In genomic region chr17:87315021-87315531, GRCm38 (mm10) we compare ENCODE assay signal across 8 mouse cellular contexts. TPM values are rescaled to one million over a fixed set of nuclear protein-coding genes. Genes with fewer than 3 reads are reported as not detected.
DNase-seq lines count a peak whose midpoint lies in the region; ATAC-seq and TF ChIP-seq lines count a peak whose summit lies in the region.

No protein-coding gene starts in this region.

- H3K27me3 ChIP-seq in forebrain, embryonic 11.5 days (ENCODE audit: control insufficient read depth, insufficient read depth, low read length), result no peaks in the 10 kb centered on the region
- H3K27me3 ChIP-seq in heart, embryonic 16.5 days (ENCODE audit: control insufficient read depth, insufficient read depth, low read length), result no peaks in the 10 kb centered on the region
- H3K27me3 ChIP-seq in liver, embryonic 14.5 days (ENCODE audit: control insufficient read depth, insufficient read depth, low read length), result no peaks in the 10 kb centered on the region
- no peaks in the 10 kb centered on the region for H3K27me3 ChIP-seq in neural tube, embryonic 11.5 days (ENCODE audit: control insufficient read depth, insufficient read depth, low read length)
- H3K27me3 ChIP-seq in stomach, embryonic 16.5 days (ENCODE audit: control insufficient read depth, insufficient read depth, low read length), result no peaks in the 10 kb centered on the region

- TF ChIP-seq CTCF in liver, embryonic 14.5 days (IDR thresholded peaks at IDR 0.05; ENCODE audit: low read depth), result peak; percentile 85

- H3K4me3 ChIP-seq in forebrain, embryonic 11.5 days (ENCODE audit: low read depth, low read length), result no peak overlapping the region
- no peak overlapping the region for H3K4me3 ChIP-seq in heart, embryonic 16.5 days (ENCODE audit: low read length)
- H3K4me3 ChIP-seq in liver, embryonic 14.5 days (ENCODE audit: insufficient read depth in 1 of 2, low read depth in 2 of 2, low read length in 2 of 2), result no peak overlapping the region
- H3K4me3 ChIP-seq in neural tube, embryonic 11.5 days (ENCODE audit: low read depth, low read length), result no peak overlapping the region
- H3K4me3 ChIP-seq in stomach, embryonic 16.5 days (replicated peaks; ENCODE audit: low read length), result no peak overlapping the region

- ATAC-seq in CD4-positive, CD25-positive, alpha-beta regulatory T cell, adult 4 months, result peak; percentile 87
- ATAC-seq in forebrain, embryonic 11.5 days (replicated peaks; ENCODE audit: low FRiP score), result peak; percentile 52
- ATAC-seq in heart, embryonic 16.5 days (replicated peaks; ENCODE audit: extremely low read depth, insufficient read depth, low FRiP score), result peak; percentile 58
- peak; percentile 50 for ATAC-seq in liver, embryonic 14.5 days (ENCODE audit: insufficient read depth)
- peak; percentile 39; the same call in 1 of the 2 replicates for ATAC-seq in neural tube, embryonic 11.5 days (ENCODE audit: insufficient read depth, low FRiP score, low TSS enrichment)
- peak; percentile 61; the same call in 1 of the 2 replicates for ATAC-seq in stomach, embryonic 16.5 days (ENCODE audit: insufficient read depth, low FRiP score)

- H3K36me3 ChIP-seq in forebrain, embryonic 11.5 days (ENCODE audit: control insufficient read depth, insufficient read depth, low read length), result no peaks in the 10 kb centered on the region
- no peaks in the 10 kb centered on the region for H3K36me3 ChIP-seq in heart, embryonic 16.5 days (ENCODE audit: control insufficient read depth, insufficient read depth)
- no peaks in the 10 kb centered on the region; the same call in 1 of the 2 replicates for H3K36me3 ChIP-seq in liver, embryonic 14.5 days (replicated peaks; ENCODE audit: control insufficient read depth, insufficient read depth, low read depth)
- no peaks in the 10 kb centered on the region for H3K36me3 ChIP-seq in neural tube, embryonic 11.5 days (ENCODE audit: control insufficient read depth, insufficient read depth, low read length)
- H3K36me3 ChIP-seq in stomach, embryonic 16.5 days (ENCODE audit: control insufficient read depth, insufficient read depth, low read length), result no peaks in the 10 kb centered on the region

- H3K9ac ChIP-seq in forebrain, embryonic 11.5 days (ENCODE audit: low read length), result no peak overlapping the region
- H3K9ac ChIP-seq in heart, embryonic 16.5 days (ENCODE audit: low read length), result no peak overlapping the region
- no peak overlapping the region for H3K9ac ChIP-seq in liver, embryonic 14.5 days (replicated peaks)
- H3K9ac ChIP-seq in neural tube, embryonic 11.5 days (ENCODE audit: low read length), result no peak overlapping the region
- peak overlapping the region; percentile 46; the same call in 1 of the 2 replicates for H3K9ac ChIP-seq in stomach, embryonic 16.5 days (ENCODE audit: low read length)

- peak; percentile 13 for DNase-seq in c-Kit-negative CD71-positive TER-119-positive erythroid progenitor cells, embryonic 14.5 days (ENCODE audit: low read depth, low spot score)
- peak; percentile 93 for DNase-seq in forebrain, embryonic 11.5 days (ENCODE audit: low spot score)
- DNase-seq in kidney, postnatal 25 days, result peak; percentile 91 to 95
- DNase-seq in liver, embryonic 14.5 days (ENCODE audit: low read depth in 3 of 3, low spot score in 3 of 3), result peak; percentile 50 to 54 (median 50)
- DNase-seq in neural tube, embryonic 11.5 days (ENCODE audit: low spot score), result peak; percentile 87

- no peaks in the 10 kb centered on the region for H3K9me3 ChIP-seq in forebrain, embryonic 11.5 days (ENCODE audit: control insufficient read depth, low read length)
- H3K9me3 ChIP-seq in heart, embryonic 16.5 days (replicated peaks; ENCODE audit: control insufficient read depth, low read length), result no peaks in the 10 kb centered on the region
- H3K9me3 ChIP-seq in liver, embryonic 14.5 days (ENCODE audit: control insufficient read depth, low read length), result no peaks in the 10 kb centered on the region
- no peaks in the 10 kb centered on the region for H3K9me3 ChIP-seq in neural tube, embryonic 11.5 days (ENCODE audit: control insufficient read depth, low read length)
- no peaks in the 10 kb centered on the region for H3K9me3 ChIP-seq in stomach, embryonic 16.5 days (replicated peaks; ENCODE audit: control insufficient read depth, low read length)

- no peak overlapping the region for H3K27ac ChIP-seq in forebrain, embryonic 11.5 days (ENCODE audit: low read depth, low read length)
- no peak overlapping the region for H3K27ac ChIP-seq in heart, embryonic 16.5 days (ENCODE audit: low read length)
- no peak overlapping the region for H3K27ac ChIP-seq in liver, embryonic 14.5 days
- no peak overlapping the region for H3K27ac ChIP-seq in neural tube, embryonic 11.5 days (ENCODE audit: low read depth, low read length)
- H3K27ac ChIP-seq in stomach, embryonic 16.5 days (ENCODE audit: low read length), result peak overlapping the region; percentile 14; the same call in 1 of the 2 replicates

- no peak overlapping the region for H3K4me2 ChIP-seq in forebrain, embryonic 11.5 days (ENCODE audit: low read depth, low read length, severe bottlenecking)
- H3K4me2 ChIP-seq in heart, embryonic 16.5 days (ENCODE audit: low read depth, low read length), result peak overlapping the region; percentile 34; the same call in 1 of the 2 replicates
- no peak overlapping the region for H3K4me2 ChIP-seq in liver, embryonic 14.5 days (ENCODE audit: low read depth)
- no peak overlapping the region for H3K4me2 ChIP-seq in neural tube, embryonic 11.5 days (ENCODE audit: low read depth)
- peak overlapping the region; percentile 32; the same call in 1 of the 2 replicates for H3K4me2 ChIP-seq in stomach, embryonic 16.5 days (ENCODE audit: low read depth, low read length)

- TF ChIP-seq EP300 in liver, embryonic 14.5 days (IDR thresholded peaks at IDR 0.05; ENCODE audit: low read depth), result no peak

- H3K4me1 ChIP-seq in forebrain, embryonic 11.5 days (replicated peaks; ENCODE audit: control insufficient read depth, insufficient read depth, low read length), result no peaks in the 10 kb centered on the region; the same call in 1 of the 2 replicates
- H3K4me1 ChIP-seq in heart, embryonic 16.5 days (ENCODE audit: control insufficient read depth, insufficient read depth, low read length), result peaks cover 14% of the 10 kb centered on the region; the same call in 1 of the 2 replicates
- peaks cover 0 to 16% of the 10 kb centered on the region in 2 experiments; a peak in 2 of 4 replicates for H3K4me1 ChIP-seq in liver, embryonic 14.5 days (replicated peaks; ENCODE audit: control insufficient read depth in 2 of 2, insufficient read depth in 2 of 2, low read length in 1 of 2)
- no peaks in the 10 kb centered on the region for H3K4me1 ChIP-seq in neural tube, embryonic 11.5 days (ENCODE audit: control insufficient read depth, insufficient read depth, low read length)
- peaks cover 24% of the 10 kb centered on the region for H3K4me1 ChIP-seq in stomach, embryonic 16.5 days (ENCODE audit: control insufficient read depth, insufficient read depth, low read length)

- WGBS in forebrain, embryonic 11.5 days, result 10% methylated on average over 9 of the region's 9 CpGs
- WGBS in heart, embryonic 16.5 days, result 5% methylated on average over 9 of the region's 9 CpGs
- WGBS in liver, embryonic 14.5 days (ENCODE audit: insufficient replicate concordance), result 6% methylated on average over 9 of the region's 9 CpGs
- 14% methylated on average over 9 of the region's 9 CpGs for WGBS in neural tube, embryonic 11.5 days
- WGBS in stomach, embryonic 16.5 days, result 7% methylated on average over 9 of the region's 9 CpGs

RNA-seq across cellular contexts. Expression of gene Ttc7, which starts 32.4 kb away (rescaled TPM):
- 10 to 100 TPM; 13.5 to 19.3 TPM for polyA plus RNA-seq in CD4-positive, CD25-positive, alpha-beta regulatory T cell, adult 4 months (2017; shearing (Covaris generic))
- 4.2 and 4.3 TPM in 2 replicates for polyA plus RNA-seq in forebrain, embryonic 11.5 days (2014; fragmentation: Nextera tagmentation; extraction: Ambion mirVana)
- polyA plus RNA-seq in heart, embryonic 16.5 days (2015; fragmentation: Nextera tagmentation; extraction: Ambion mirVana), result 3.9 and 6.2 TPM in 2 replicates
- 7.8 and 8.4 TPM in 2 replicates for polyA plus RNA-seq in liver, embryonic 14.5 days (2012; rRNA removed)
- 7.7 and 7.9 TPM in 2 replicates for polyA plus RNA-seq in liver, embryonic 14.5 days (2014; fragmentation: Nextera tagmentation; extraction: Ambion mirVana)
- 2.1 and 3.3 TPM in 2 replicates for polyA plus RNA-seq in neural tube, embryonic 11.5 days (2014; fragmentation: Nextera tagmentation; extraction: Ambion mirVana)
- 10.7 and 11.1 TPM in 2 replicates for polyA plus RNA-seq in stomach, embryonic 16.5 days (2015; fragmentation: Nextera tagmentation; extraction: Ambion mirVana)

RNA-seq across cellular contexts. Expression of gene Mcfd2, which starts 49.3 kb away (rescaled TPM):
- polyA plus RNA-seq in CD4-positive, CD25-positive, alpha-beta regulatory T cell, adult 4 months (2017; shearing (Covaris generic)), result 10 to 100 TPM; 34.0 to 43.8 TPM
- polyA plus RNA-seq in forebrain, embryonic 11.5 days (2014; fragmentation: Nextera tagmentation; extraction: Ambion mirVana), result 65.6 and 66.7 TPM in 2 replicates
- polyA plus RNA-seq in heart, embryonic 16.5 days (2015; fragmentation: Nextera tagmentation; extraction: Ambion mirVana), result 83.5 and 94.4 TPM in 2 replicates
- polyA plus RNA-seq in liver, embryonic 14.5 days (2012; rRNA removed), result 29.6 and 32.2 TPM in 2 replicates
- polyA plus RNA-seq in liver, embryonic 14.5 days (2014; fragmentation: Nextera tagmentation; extraction: Ambion mirVana), result 54.9 and 55.1 TPM in 2 replicates
- polyA plus RNA-seq in neural tube, embryonic 11.5 days (2014; fragmentation: Nextera tagmentation; extraction: Ambion mirVana), result 74.1 and 79.4 TPM in 2 replicates
- 132 and 136 TPM in 2 replicates for polyA plus RNA-seq in stomach, embryonic 16.5 days (2015; fragmentation: Nextera tagmentation; extraction: Ambion mirVana)

Comparison
In these comparisons a context has a peak if more than half of its experiments do, and no peak if none do; other contexts are left out.
1. DNase-seq: peak in every context shown above with its lines; median percentile 93 in forebrain, embryonic 11.5 days; 93 in kidney, postnatal 25 days; 87 in neural tube, embryonic 11.5 days; 50 in liver, embryonic 14.5 days; 13 in c-Kit-negative CD71-positive TER-119-positive erythroid progenitor cells, embryonic 14.5 days.
2. H3K4me2 ChIP-seq: peak in heart, embryonic 16.5 days (single experiment) and stomach, embryonic 16.5 days (single experiment); none in forebrain, embryonic 11.5 days (single experiment), liver, embryonic 14.5 days (single experiment) and neural tube, embryonic 11.5 days (single experiment).
3. Peak in every context shown above with its lines, with median percentiles within 50 percentile points of each other: ATAC-seq.